Comparison of ENCODE assay signal across 23 mouse cellular contexts in the genomic region with DNA sequence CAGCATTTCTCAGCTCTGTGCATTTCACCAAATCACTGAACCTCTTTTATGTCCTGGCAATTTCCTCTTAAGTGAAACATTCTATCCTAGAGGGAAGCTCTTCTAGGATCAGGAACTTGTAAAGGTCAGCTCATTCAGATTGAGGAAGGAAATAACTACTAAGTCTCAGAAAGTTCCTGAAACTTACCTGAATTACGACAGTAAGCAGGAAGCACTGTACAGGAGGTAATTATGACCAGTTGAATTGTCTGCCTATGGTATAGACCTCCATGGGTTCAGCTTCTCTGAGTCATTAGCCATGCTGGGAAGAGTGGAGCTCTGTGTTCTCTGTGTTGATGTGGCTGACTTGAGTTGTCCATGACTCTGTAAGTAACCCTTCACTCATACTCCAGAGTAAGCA. TPM values are rescaled to one million over a fixed set of nuclear protein-coding genes. Genes with fewer than 3 reads are reported as not detected.
DNase-seq lines count a peak whose midpoint lies in the region; ATAC-seq and TF ChIP-seq lines count a peak whose summit lies in the region.
"Had no signal": no experiment of that assay in that cellular context is flagged by ENCODE, and none has a peak within 500 bp of the region (broad histone marks: within the 10 kb centered on the region; RNA-seq: fewer than 3 reads in every experiment).

No protein-coding gene starts in this region.

- no peaks in the 10 kb centered on the region for H3K36me3 ChIP-seq in stomach, postnatal 0 days (ENCODE audit: control insufficient read depth, insufficient read depth, low read length)
- H3K36me3 ChIP-seq in midbrain, embryonic 14.5 days (ENCODE audit: control insufficient read depth, insufficient read depth, low read length), result peaks cover 8% of the 10 kb centered on the region; the same call in 1 of the 2 replicates

- no peak overlapping the region for H3K4me3 ChIP-seq in stomach, postnatal 0 days (ENCODE audit: low read depth, low read length)
- no peak overlapping the region for H3K4me3 ChIP-seq in midbrain, embryonic 14.5 days (replicated peaks; ENCODE audit: low read depth, low read length)

- H3K27ac ChIP-seq in stomach, postnatal 0 days (replicated peaks), result no peak overlapping the region
- no peak overlapping the region for H3K27ac ChIP-seq in midbrain, embryonic 14.5 days (replicated peaks; ENCODE audit: low read depth, low read length)

- no peak overlapping the region for H3K9ac ChIP-seq in stomach, postnatal 0 days (ENCODE audit: low read length)
- no peak overlapping the region for H3K9ac ChIP-seq in midbrain, embryonic 14.5 days (replicated peaks; ENCODE audit: low read length)

- 79% methylated on average over 1 of the region's 1 CpGs for WGBS in stomach, postnatal 0 days
- WGBS in midbrain, embryonic 14.5 days, result 100% methylated on average over 1 of the region's 1 CpGs

- TF ChIP-seq EP300 in stomach, postnatal 0 days (optimal IDR thresholded peaks at IDR 0.05), result no peak

- no peaks in the 10 kb centered on the region for H3K9me3 ChIP-seq in stomach, postnatal 0 days (ENCODE audit: control insufficient read depth, low read length)
- no peaks in the 10 kb centered on the region for H3K9me3 ChIP-seq in midbrain, embryonic 14.5 days (ENCODE audit: control insufficient read depth, low read length)
- H3K9me3 ChIP-seq: G1E had no signal

- peak; percentile 25; the same call in 1 of the 2 replicates for ATAC-seq in granulocyte monocyte progenitor cell, adult 5-6 weeks (replicated peaks; ENCODE audit: poor library complexity, severe bottlenecking)
- ATAC-seq in megakaryocyte, adult 5-6 weeks (ENCODE audit: poor library complexity, severe bottlenecking), result peak; percentile 74
- ATAC-seq in megakaryocyte progenitor cell, adult 5-6 weeks (replicated peaks; ENCODE audit: poor library complexity), result peak; percentile 20; the same call in 1 of the 2 replicates
- ATAC-seq in monocyte, adult 5-6 weeks (replicated peaks; ENCODE audit: insufficient number of reproducible peaks, low FRiP score, low TSS enrichment, poor library complexity, severe bottlenecking), result peak; percentile 53; the same call in 1 of the 2 replicates
- ATAC-seq in stomach, postnatal 0 days (ENCODE audit: low FRiP score, low TSS enrichment), result no peak
- ATAC-seq in midbrain, embryonic 14.5 days (ENCODE audit: low FRiP score, low TSS enrichment), result no peak
- ATAC-seq: activated CD4-positive, CD25-positive, alpha-beta regulatory T cell, adult 4 months; CD4-positive, CD25-positive, alpha-beta regulatory T cell, adult 4 months; Patski had no signal

- H3K4me2 ChIP-seq in stomach, postnatal 0 days (replicated peaks; ENCODE audit: low read depth), result no peak overlapping the region
- no peak overlapping the region for H3K4me2 ChIP-seq in midbrain, embryonic 14.5 days (ENCODE audit: low read length)

- no peaks in the 10 kb centered on the region for H3K27me3 ChIP-seq in stomach, postnatal 0 days (ENCODE audit: control insufficient read depth, insufficient read depth, low read length)
- H3K27me3 ChIP-seq in midbrain, embryonic 14.5 days (ENCODE audit: control insufficient read depth, insufficient read depth, low read length), result no peaks in the 10 kb centered on the region
- H3K27me3 ChIP-seq: CH12.LX, Patski had no signal

- no peak for TF ChIP-seq CTCF in stomach, postnatal 0 days (IDR thresholded peaks at IDR 0.05; ENCODE audit: low read depth)

- H3K4me1 ChIP-seq in stomach, postnatal 0 days (replicated peaks; ENCODE audit: control insufficient read depth, insufficient read depth), result no peaks in the 10 kb centered on the region
- no peaks in the 10 kb centered on the region for H3K4me1 ChIP-seq in midbrain, embryonic 14.5 days (ENCODE audit: control insufficient read depth, insufficient read depth, low read length)

- DNase-seq in urinary bladder, postnatal 10 days (ENCODE audit: low spot score), result no peak
- no peak for DNase-seq in stomach, postnatal 0 days (ENCODE audit: low spot score)
- no peak for DNase-seq in midbrain, embryonic 14.5 days
- no peak for DNase-seq in lung, postnatal 4 days
- DNase-seq: adrenal gland, adult 2 months; adrenal gland, adult 8-10 months; adrenal gland, postnatal 10 days; adrenal gland, postnatal 14 days; adrenal gland, postnatal 25 days; adrenal gland, postnatal 36 days; B cell, adult 2 months; cerebellum, adult 11 months; cerebellum, adult 11-12 months had no signal

RNA-seq across cellular contexts. Expression of gene Crybg3, which starts 10.0 kb away (rescaled TPM):
- 13.9 and 23.3 TPM in 2 replicates for total RNA-seq in granulocyte monocyte progenitor cell, adult 5-6 weeks (2014; fragmentation: Nextera tagmentation)
- 17.3 and 27.0 TPM in 2 replicates for total RNA-seq in granulocyte monocyte progenitor cell, adult 5-6 weeks (2017)
- 29.8 and 43.1 TPM in 2 replicates for total RNA-seq in megakaryocyte, adult 5-6 weeks (2015)
- 56.3 and 59.4 TPM in 2 replicates for total RNA-seq in megakaryocyte, adult 5-6 weeks (2017)
- total RNA-seq in megakaryocyte progenitor cell, adult 5-6 weeks (2015), result 13.3 and 14.6 TPM in 2 replicates
- total RNA-seq in megakaryocyte progenitor cell, adult 5-6 weeks (2017), result 17.9 and 26.8 TPM in 2 replicates
- 43.5 to 49.4 TPM (median 45.0 TPM) in 3 replicates for total RNA-seq in monocyte, adult 5-6 weeks (2017)
- polyA plus RNA-seq in stomach, postnatal 0 days (2015; fragmentation: Nextera tagmentation; extraction: Ambion mirVana), result 6.3 and 7.3 TPM in 2 replicates
- 2.1 and 3.1 TPM in 2 replicates for polyA plus RNA-seq in midbrain, embryonic 14.5 days (2014; fragmentation: Nextera tagmentation; extraction: Ambion mirVana)

RNA-seq across cellular contexts. Expression of gene Arl6, which starts 28.4 kb away (rescaled TPM):
- total RNA-seq in granulocyte monocyte progenitor cell, adult 5-6 weeks (2014; fragmentation: Nextera tagmentation), result 3.4 TPM in 2 replicates
- 3.7 and 11.4 TPM in 2 replicates for total RNA-seq in granulocyte monocyte progenitor cell, adult 5-6 weeks (2017)
- total RNA-seq in megakaryocyte, adult 5-6 weeks (2015), result 2.1 and 3.2 TPM in 2 replicates
- total RNA-seq in megakaryocyte, adult 5-6 weeks (2017), result 2.9 and 6.7 TPM in 2 replicates
- total RNA-seq in megakaryocyte progenitor cell, adult 5-6 weeks (2015), result 6.0 and 8.5 TPM in 2 replicates
- 6.8 and 8.3 TPM in 2 replicates for total RNA-seq in megakaryocyte progenitor cell, adult 5-6 weeks (2017)
- total RNA-seq in monocyte, adult 5-6 weeks (2017), result 0.38 to 1.2 TPM in 2 of 3 replicates, not detected in the other
- polyA plus RNA-seq in stomach, postnatal 0 days (2015; fragmentation: Nextera tagmentation; extraction: Ambion mirVana), result 17.8 and 18.2 TPM in 2 replicates
- polyA plus RNA-seq in midbrain, embryonic 14.5 days (2014; fragmentation: Nextera tagmentation; extraction: Ambion mirVana), result 57.0 and 59.2 TPM in 2 replicates
- total RNA-seq: MEL had no signal

Comparison
In these comparisons a context has a peak if more than half of its experiments do, and no peak if none do; other contexts are left out.
1. ATAC-seq: peak in granulocyte monocyte progenitor cell, adult 5-6 weeks (single experiment), megakaryocyte, adult 5-6 weeks (single experiment), megakaryocyte progenitor cell, adult 5-6 weeks (single experiment) and monocyte, adult 5-6 weeks (single experiment); none in stomach, postnatal 0 days (single experiment) and midbrain, embryonic 14.5 days (single experiment).